Mouse (Mus musculus) myocyte (in vitro differentiated cells): Measurements from ENCODE around the gene Inafm1.

Source experiments
- MAX ChIP-seq: IDR thresholded peaks from one replicate; pipeline ENCODE4 v1.6.1; 2011; ENCODE audit warnings: low read depth, mild to moderate bottlenecking, control low read depth
- POLR2A ChIP-seq: IDR thresholded peaks from one replicate; pipeline ENCODE4 v1.6.1; 2011; ENCODE audit warnings: low read depth, mild to moderate bottlenecking, control low read depth, moderate library complexity; ENCODE audit not compliant: insufficient read length
- TCF3 ChIP-seq: IDR thresholded peaks from one replicate; pipeline ENCODE4 v1.6.1; 2011; ENCODE audit warnings: low read depth, control low read depth; ENCODE audit not compliant: insufficient read length

GRCm38 (mm10) chr7:16259110-16259590 lies 14.3 kb downstream of the Inafm1 start, which contains the start of gene C5ar1:
- TF ChIP-seq POLR2A (no peak), MAX (no peak), TCF3 (no peak)
